Mouse (Mus musculus) bone marrow macrophage, adult 2 months (primary cell): ENCODE measurements around the gene Mxi1.

ENCODE experiments used
- CTCF ChIP-seq: IDR thresholded peaks from 2 replicates; pipeline ENCODE4 v1.5.1; 2012; ENCODE audit warnings: low read depth, mild to moderate bottlenecking, low read length, moderate library complexity
- POLR2A ChIP-seq: IDR thresholded peaks from 2 replicates; pipeline ENCODE4 v1.6.1; 2012; ENCODE audit warnings: mild to moderate bottlenecking, low read depth, low read length, borderline replicate concordance

GRCm38 (mm10) chr19:53273781-53274428 is 36.4 kb upstream of the Mxi1 start:
- TF ChIP-seq CTCF (no peak), POLR2A (no peak)
